Mouse (Mus musculus): ENCODE measurements at regions not wholly inside any gene's neighbourhood (a gene's known extent, or its start where the extent isn't known, plus 50 kb on each side); places are given as distances from the start of the nearest gene placed in this dataset.

GRCm38 (mm10) chr5:126733470-126733869, 508.1 kb upstream of the Tmem132c start:
- DNase-seq (ENCODE audit: low spot score): peak; percentile 26

- DNase-seq (ENCODE audit: low spot score): no peak
Observed at GRCm38 (mm10) chr5:126735733-126736132, 505.9 kb upstream of the Tmem132c start.

DNA sequence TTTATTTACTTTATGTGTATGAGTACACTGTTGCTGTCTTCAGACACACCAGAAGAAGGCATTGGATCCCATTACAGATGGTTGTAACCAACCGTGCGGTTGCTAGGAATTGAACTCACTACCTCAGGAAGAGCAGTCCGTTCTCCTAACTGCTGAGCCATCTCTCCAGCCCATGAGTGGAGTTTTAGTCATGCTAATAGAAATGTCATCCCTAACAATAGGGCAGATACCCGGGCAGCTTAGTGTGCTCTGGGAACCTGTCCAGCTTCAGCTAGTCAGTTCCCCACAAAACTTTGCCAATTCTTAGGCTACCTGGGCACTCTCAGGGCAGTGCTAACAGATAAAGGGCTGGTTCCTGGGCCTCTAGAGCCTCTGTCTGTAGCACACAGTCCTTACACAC, 503.9 kb upstream of the Tmem132c start:
- no peak for DNase-seq (ENCODE audit: low spot score)

DNA sequence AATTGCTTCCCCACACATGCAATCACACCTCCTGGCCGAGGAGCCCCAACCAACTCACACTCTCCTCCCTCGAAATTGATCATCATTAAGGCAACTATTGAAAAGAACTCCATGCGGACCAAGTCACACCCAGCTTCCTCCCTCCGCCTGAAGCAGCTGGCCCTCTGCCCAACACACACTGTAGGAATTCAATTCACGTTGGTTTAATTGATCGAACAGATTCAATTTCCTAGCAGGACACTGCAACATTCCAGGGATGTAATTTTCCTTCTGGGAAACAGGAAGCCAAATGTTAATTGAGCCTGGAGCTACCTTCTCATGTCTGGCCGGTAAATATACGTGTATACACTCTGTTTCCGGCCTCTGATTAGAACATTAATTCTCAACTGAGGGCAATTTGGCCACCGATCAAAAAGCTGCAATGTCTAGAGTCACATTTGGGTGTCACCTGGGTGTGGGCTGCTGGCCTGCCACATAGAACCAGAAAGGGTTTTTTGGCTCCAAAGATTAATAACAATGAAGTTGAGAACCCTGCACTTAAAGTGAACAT, 500.7 kb upstream of the Tmem132c start:
- no peak for DNase-seq (ENCODE audit: low spot score)

DNA sequence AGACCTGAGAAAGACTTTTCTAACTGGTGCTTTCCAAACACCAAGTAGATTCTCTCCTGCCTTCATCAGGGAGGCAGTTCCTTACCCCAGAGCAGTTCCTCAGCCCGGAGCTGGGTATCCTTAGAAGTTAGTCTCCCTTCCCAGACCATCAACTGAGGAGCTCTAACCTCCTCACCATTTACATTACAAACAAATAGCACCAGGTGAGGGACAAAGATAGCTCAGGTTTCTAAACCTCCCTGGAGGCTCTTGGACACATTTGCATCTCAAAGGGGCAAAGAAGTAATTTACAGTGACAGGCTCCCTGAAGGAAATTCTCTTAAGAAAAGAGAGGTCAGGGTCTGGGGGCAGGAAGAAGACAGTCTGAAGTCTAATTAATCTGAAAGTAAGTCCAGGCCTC, 486.5 kb upstream of the Tmem132c start:
- no peak for DNase-seq (ENCODE audit: low spot score)

- no peak for DNase-seq (ENCODE audit: low spot score)
Observed at GRCm38 (mm10) chr5:126765037-126765707, 476.4 kb upstream of the Tmem132c start.

DNA sequence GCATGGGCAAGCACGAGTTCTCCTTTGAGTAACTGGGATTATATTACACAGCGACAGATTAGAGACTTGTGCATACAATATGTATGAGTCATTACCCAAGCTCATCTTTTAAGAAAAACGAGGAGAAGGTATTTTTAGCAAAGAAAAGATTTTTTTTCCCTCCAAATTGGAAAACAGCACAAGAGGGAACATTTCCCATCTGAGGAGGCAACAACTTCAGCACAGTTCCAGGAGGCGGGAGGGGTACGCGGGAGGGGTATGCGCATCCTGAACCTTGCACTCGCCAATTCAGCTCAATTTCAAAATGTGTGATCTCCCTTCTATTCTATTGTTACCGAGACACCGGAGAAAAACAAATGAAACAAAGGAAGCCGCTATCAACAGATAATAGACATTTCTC, 472.6 kb upstream of the Tmem132c start:
- DNase-seq (ENCODE audit: low spot score): no peak

GRCm38 (mm10) chr5:126787706-126788610, 453.6 kb upstream of the Tmem132c start:
- DNase-seq (ENCODE audit: low spot score): no peak

GRCm38 (mm10) chr5:126799698-126800279, 441.8 kb upstream of the Tmem132c start:
- DNase-seq (ENCODE audit: low spot score): no peak

GRCm38 (mm10) chr5:126806656-126807055, 435.0 kb upstream of the Tmem132c start:
- no peak for DNase-seq (ENCODE audit: low spot score)

DNA sequence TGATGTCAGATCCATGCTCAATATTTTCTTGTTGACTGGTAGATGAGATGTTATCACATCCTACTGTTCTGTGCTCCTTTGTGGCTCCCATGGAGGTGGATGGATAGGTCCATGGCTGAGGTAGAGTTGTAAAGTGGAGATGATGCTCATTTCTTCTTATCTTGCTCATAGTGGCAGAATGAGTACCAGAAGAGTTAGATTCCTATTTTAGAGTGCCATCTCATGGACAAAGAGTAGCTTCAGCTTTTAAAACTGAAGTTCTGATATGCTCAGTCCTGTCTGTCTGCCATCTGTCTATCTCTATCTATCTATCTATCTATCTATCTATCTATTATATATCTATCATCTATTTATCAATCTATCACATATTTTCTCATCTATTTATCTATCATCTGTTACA, 425.5 kb upstream of the Tmem132c start:
- no peak for DNase-seq (ENCODE audit: low spot score)

GRCm38 (mm10) chr5:126835440-126835839, 406.2 kb upstream of the Tmem132c start:
- DNase-seq (ENCODE audit: low spot score): no peak

DNA sequence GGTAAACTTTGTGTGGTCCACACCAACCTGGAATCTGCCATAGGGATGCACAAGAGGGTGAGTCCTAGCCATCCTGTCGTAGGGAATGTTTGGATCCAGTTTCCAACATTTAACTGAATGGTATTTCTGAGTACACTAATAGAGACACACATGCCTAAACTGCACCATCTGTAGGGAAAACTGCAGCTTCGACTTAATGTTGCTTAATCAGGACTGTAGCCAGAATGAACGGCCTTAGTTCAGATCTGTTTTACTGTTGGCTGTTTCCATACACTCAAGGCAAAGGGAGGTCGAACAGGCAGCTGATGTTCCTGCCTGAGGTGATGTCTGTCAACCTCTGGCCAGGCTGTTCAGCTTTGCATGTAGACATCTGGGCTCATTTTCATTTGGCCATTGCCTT, 399.0 kb upstream of the Tmem132c start:
- DNase-seq (ENCODE audit: low spot score): no peak

DNA sequence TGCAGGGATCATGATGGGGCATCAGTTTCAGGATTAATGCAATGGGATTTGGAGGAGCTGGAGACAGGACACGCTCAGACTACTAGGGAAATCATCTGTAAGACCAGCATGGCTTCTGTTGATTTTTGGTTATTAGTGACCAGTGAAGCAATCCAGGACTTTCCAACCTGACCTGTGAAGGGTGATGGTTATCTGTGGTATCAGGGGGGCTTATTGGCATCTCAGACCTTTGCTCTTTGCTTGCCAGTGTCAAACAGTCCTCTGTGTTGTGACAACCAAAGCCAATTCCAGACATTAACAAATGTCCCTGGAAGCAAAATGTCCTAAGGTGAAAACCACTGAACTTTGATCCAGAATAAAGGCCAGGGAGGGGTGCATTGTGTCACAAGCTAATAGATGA, 379.5 kb upstream of the Tmem132c start:
- no peak for DNase-seq (ENCODE audit: low spot score)

- no peak for DNase-seq (ENCODE audit: low spot score)
Observed at GRCm38 (mm10) chr5:126875842-126876241, 365.8 kb upstream of the Tmem132c start.

GRCm38 (mm10) chr5:126890710-126891109, 350.9 kb upstream of the Tmem132c start:
- DNase-seq (ENCODE audit: low spot score): no peak

DNA sequence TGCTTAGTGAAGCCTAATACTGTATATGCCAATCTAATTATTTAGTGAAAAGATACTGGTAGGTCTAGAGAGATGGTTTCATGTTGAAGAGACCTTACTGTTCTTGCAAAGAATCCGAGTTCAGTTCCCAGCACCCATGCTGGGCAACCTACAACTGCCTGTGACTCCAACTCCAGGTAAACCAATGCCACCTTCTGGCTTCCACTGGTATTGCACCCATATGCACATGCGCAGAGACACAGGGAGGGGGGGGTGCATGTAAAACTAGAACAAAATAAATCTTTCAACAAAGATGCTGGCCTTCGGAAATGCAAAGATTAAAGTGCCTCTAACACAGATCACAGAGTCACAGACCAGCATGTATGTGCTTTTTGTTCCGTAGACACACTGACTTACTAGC, 348.5 kb upstream of the Tmem132c start:
- no peak for DNase-seq (ENCODE audit: low spot score)

DNA sequence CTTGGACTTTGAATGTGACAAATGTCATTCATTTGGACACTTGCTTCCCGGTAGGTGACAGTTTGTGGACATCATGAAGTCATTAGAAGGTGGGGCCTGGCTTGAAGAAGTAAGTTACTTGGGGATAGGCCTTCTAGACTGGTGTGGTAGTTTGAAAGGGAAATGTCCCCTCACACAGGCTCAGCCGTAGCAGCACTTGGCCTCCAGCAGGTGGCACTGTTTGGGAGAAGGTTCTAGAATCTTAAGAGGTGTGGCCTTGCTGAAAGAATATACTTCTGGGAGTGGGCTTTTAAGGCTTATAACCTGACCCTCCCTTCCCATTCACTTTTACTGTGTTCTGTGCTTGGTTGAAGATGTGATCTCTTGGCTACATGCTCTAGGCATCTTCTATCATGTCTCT, 331.5 kb upstream of the Tmem132c start:
- DNase-seq (ENCODE audit: low spot score): no peak

DNA sequence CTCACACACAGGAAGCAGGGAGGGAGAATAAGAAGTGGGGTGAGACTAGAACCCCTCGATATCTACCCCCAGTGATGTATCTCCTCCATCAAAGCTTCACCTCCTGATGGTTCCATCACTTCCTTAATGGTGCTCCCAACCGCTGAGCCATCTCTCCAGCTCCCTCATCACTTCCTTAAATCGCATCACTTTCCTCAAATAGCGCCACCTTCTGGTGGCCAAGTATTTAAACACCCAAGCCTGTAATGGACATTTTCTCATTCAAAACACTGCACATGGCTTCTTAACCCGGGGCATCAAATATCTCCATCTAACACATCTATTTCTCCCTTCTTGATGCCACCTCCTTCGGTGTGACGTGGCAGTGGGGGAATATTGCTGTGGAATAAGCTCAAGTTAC, 324.3 kb upstream of the Tmem132c start:
- no peak for DNase-seq (ENCODE audit: low spot score)

DNA sequence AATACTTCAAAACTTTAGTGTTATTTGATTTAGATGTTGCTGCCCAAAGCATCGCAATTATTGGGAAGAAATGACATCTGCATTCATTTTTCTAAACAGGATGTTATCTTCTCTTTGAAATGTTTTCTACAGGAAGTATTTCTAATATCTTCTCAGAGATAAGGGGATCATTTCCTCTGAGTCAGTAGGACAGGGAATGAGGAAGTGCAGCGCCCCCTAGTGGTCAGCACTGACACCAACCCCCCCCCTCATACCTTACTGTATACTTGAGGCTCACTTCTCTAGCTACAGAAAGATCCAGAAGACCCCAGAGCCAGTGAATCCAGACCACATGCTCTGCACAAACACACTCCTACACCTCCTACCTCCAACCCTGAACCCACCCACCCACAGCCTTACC, 308.1 kb upstream of the Tmem132c start:
- no peak for DNase-seq (ENCODE audit: low spot score)

DNA sequence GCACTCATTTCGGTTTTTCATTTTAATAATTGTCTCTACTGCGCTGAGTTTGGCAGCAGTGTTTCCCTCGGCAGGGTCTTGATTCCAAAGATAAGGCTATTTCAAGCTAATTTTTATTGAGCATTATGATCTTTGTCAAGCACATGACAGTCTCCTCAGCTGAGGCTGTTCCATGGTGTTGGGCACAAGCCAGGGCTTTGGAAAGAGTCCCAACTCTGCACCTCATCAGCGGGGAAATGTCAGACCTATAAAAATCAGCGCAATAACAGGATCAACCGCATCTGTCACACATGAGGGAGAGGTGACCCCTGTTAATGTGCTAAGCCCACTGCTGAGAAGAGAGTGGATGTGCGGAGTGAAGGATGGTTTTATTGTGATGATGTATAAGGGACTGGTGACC, 296.7 kb upstream of the Tmem132c start:
- no peak for DNase-seq (ENCODE audit: low spot score)

- no peak for DNase-seq (ENCODE audit: low spot score)
Observed at GRCm38 (mm10) chr5:126954189-126954588, 287.4 kb upstream of the Tmem132c start.

DNA sequence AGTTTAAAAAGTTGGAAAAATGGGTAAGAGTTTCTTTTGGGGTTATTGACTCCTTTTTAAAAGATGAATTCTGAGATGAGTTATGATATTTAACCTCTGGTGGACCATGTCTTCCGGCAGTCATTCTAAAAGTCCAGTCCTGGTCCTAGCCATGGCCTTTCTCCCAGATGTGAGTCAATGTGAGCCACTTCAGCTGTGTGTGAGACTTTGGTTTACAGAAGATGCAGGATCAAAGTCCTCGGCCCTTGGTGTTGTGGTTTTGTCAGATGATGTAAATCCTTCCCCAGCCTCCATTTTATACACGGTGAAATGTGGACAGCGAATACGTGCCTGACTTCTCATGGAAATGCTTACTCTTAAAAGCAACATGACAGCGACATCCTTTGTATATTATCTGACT, 287.0 kb upstream of the Tmem132c start:
- no peak for DNase-seq (ENCODE audit: low spot score)

Data from urinary bladder, adult 2 months (tissue).